Mouse (Mus musculus) kidney, embryonic 14.5 days (tissue): ENCODE measurements around the gene Dlx4. TPM values are rescaled to one million over a fixed set of nuclear protein-coding genes. Genes with fewer than 3 reads are reported as not detected.

Experiments used
- polyA plus RNA-seq: library from polyadenylated mRNA; unstranded; fragments of >200 nt; fragmentation: Nextera tagmentation; extraction: Ambion mirVana; gene quantifications from 2 replicates; pipeline ENCODE4 v1.2.1, GENCODE M21; 2014

Dlx4 gene
- polyA plus RNA-seq, 1 experiment from 2014 or later: not detected

Other genes with a start within 250 kb of the Dlx4 start
- gene Col1a1, start 210.0 kb downstream of the Dlx4 start, polyA plus RNA-seq: 248 and 380 TPM in 2 replicates
- gene Hils1, start 178.7 kb downstream of the Dlx4 start, polyA plus RNA-seq: not detected in 2 replicates
- gene Sgca, start 169.9 kb downstream of the Dlx4 start, polyA plus RNA-seq: 0.24 TPM in 1 of 2 replicates, not detected in the other
- gene Ppp1r9b, start 155.2 kb downstream of the Dlx4 start, polyA plus RNA-seq: 12.0 and 14.6 TPM in 2 replicates
- 14.7 and 18.3 TPM in 2 replicates for gene Samd14, start 136.4 kb downstream of the Dlx4 start, polyA plus RNA-seq
- gene Pdk2, start 104.9 kb downstream of the Dlx4 start, polyA plus RNA-seq: 30.0 and 46.5 TPM in 2 replicates
- 13.9 and 20.9 TPM in 2 replicates for gene Itga3, start 69.5 kb downstream of the Dlx4 start, polyA plus RNA-seq
- gene Dlx3, start 26.1 kb downstream of the Dlx4 start, polyA plus RNA-seq: 0.71 and 1.2 TPM in 2 replicates
- 0.20 TPM in 1 of 2 replicates, not detected in the other for gene Tac4, start 115.3 kb upstream of the Dlx4 start, polyA plus RNA-seq
- 55.5 and 80.1 TPM in 2 replicates for gene Kat7, start 164.0 kb upstream of the Dlx4 start, polyA plus RNA-seq
- gene Fam117a, start 190.8 kb upstream of the Dlx4 start, polyA plus RNA-seq: 11.9 and 13.0 TPM in 2 replicates
- 94.4 and 111 TPM in 2 replicates for gene Slc35b1, start 238.4 kb upstream of the Dlx4 start, polyA plus RNA-seq